Mouse (Mus musculus) stomach, embryonic 14.5 days (tissue): ENCODE data around the gene Dchs1. TPM values are rescaled to one million over a fixed set of nuclear protein-coding genes. Genes with fewer than 3 reads are reported as not detected.

Source experiments
- ATAC-seq: fragments of 200-750 bp; cut with Nextera tagmentation; 2 replicates; pipeline ENCODE4 v1.8.0; 2017; ENCODE audit warnings: low read depth, moderate TSS enrichment; ENCODE audit not compliant: insufficient number of reproducible peaks, insufficient read depth, low FRiP score
- H3K27ac ChIP-seq: fragments of 300-500 bp; sonication (generic); 2 replicates; pipeline ENCODE4 v1.5.1; 2014; ENCODE audit warnings: mild to moderate bottlenecking, low read length, moderate library complexity, mixed read lengths
- H3K27me3 ChIP-seq: fragments of 300-500 bp; sonication (generic); 2 replicates; pipeline ENCODE4 v1.6.1; 2014; ENCODE audit warnings: low read length, control low read depth, mixed read lengths; ENCODE audit not compliant: control insufficient read depth, insufficient read depth
- H3K36me3 ChIP-seq: fragments of 300-500 bp; sonication (generic); 2 replicates; pipeline ENCODE4 v1.6.1; 2014; ENCODE audit warnings: mild to moderate bottlenecking, control low read depth, low read length, moderate library complexity, mixed read lengths; ENCODE audit not compliant: control insufficient read depth, insufficient read depth
- H3K4me1 ChIP-seq: fragments of 300-500 bp; sonication (generic); 2 replicates; pipeline ENCODE4 v1.6.1; 2014; ENCODE audit warnings: low read length, control low read depth, mixed read lengths; ENCODE audit not compliant: control insufficient read depth, insufficient read depth
- H3K4me2 ChIP-seq: fragments of 300-500 bp; sonication (generic); replicated peaks from 2 replicates; pipeline ENCODE4 v1.6.1; 2014; ENCODE audit warnings: low read depth, low read length, control low read depth
- H3K4me3 ChIP-seq: fragments of 300-500 bp; sonication (generic); 2 replicates; pipeline ENCODE4 v1.5.1; 2014; ENCODE audit warnings: low read depth, low read length, control low read depth
- H3K9ac ChIP-seq: fragments of 300-500 bp; sonication (generic); replicated peaks from 2 replicates; pipeline ENCODE4 v1.6.1; 2014; ENCODE audit warnings: low read depth, mild to moderate bottlenecking, control low read depth, low read length, moderate library complexity, mixed read lengths
- H3K9me3 ChIP-seq: fragments of 300-500 bp; sonication (generic); 2 replicates; pipeline ENCODE4 v1.6.1; 2016; ENCODE audit warnings: low read depth, low read length, control low read depth; ENCODE audit not compliant: control insufficient read depth
- WGBS: fragments of 180-500 bp; shearing (Covaris S2); extraction: QIAGEN DNeasy Blood & Tissue Kit; methylation state at CpG from one replicate; pipeline ENCODE4 v1.1.7; 2014; 5-methylcytosine and 5-hydroxymethylcytosine counted together
- polyA plus RNA-seq: library from polyadenylated mRNA; unstranded; fragments of >200 nt; fragmentation: Nextera tagmentation; extraction: Ambion mirVana; gene quantifications from 2 replicates; pipeline ENCODE4 v1.2.1, GENCODE M21; 2014

Dchs1 gene
- polyA plus RNA-seq, 1 experiment from 2014 or later: 20.5 TPM

DNA sequence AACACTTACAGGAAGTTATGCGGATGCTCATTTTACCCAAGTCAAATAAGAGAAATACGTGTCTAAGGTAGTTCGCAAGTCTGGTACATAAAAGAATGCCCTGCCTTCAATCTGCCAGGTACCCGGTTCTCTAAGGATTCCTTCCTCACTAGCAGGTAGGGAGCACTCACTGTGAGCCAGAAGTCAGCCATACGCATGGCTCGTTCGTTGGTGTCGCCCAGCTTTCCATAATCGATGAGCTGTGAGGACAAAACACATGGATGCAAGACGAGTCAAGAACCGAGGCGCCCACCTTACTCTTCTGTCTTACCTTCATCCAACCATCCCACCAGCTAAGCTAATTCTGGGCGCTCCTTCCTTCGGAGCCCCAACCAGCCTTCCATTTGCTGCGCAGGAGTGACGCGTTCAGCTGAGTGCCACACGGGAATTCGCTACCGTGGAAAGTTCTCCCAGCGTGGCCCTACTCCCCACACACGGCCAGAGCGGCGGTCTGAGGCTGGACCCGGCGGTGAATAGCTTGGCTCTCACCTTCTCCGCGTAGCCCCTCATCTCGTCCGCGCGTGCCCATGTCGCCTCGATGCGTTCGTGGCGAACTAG lies 22.9 kb upstream of the Dchs1 start:
- no peaks in the 10 kb centered on the region for H3K9me3 ChIP-seq
- peak overlapping the region; percentile 72 for H3K4me3 ChIP-seq
- H3K4me1 ChIP-seq: peaks cover 5% of the 10 kb centered on the region; the same call in 1 of the 2 replicates
- peak overlapping the region; percentile 70 for H3K9ac ChIP-seq
- no peak; the same call in none of the 2 replicates for ATAC-seq
- 3% methylated on average over 37 of the region's 37 CpGs for WGBS
- peak overlapping the region; percentile 87 for H3K27ac ChIP-seq
- H3K27me3 ChIP-seq: no peaks in the 10 kb centered on the region
- peak overlapping the region; percentile 48 for H3K4me2 ChIP-seq
- peaks cover 19% of the 10 kb centered on the region; the same call in 1 of the 2 replicates for H3K36me3 ChIP-seq

DNA sequence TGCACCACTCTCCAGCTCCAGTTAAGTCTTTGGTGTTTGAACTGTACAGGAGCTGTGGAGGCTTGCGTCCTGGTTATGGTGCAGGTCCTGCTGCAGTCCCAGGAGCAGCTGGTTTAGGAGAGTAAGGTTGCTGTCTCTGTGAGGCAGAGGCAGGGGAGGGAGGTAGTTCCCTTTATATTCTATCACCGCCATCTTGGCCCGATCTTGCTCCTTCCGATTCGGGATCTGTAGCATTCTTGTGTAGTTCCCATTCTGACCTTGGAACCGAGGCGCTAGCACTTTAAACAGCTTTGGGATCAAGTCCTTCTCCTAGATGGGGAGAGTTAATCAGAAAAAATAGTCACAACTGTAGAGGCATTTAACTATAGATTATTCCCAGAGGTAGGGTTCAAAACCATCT lies 22.4 kb upstream of the Dchs1 start:
- Histone ChIP-seq H3K4me2 (peak overlapping the region; percentile 48), H3K4me3 (peak overlapping the region; percentile 72), H3K27me3 (no peaks in the 10 kb centered on the region), H3K9ac (peak overlapping the region; percentile 70), H3K36me3 (peaks cover 19% of the 10 kb centered on the region; the same call in 1 of the 2 replicates), H3K9me3 (no peaks in the 10 kb centered on the region), H3K27ac (peak overlapping the region; percentile 87; the same call in 1 of the 2 replicates), H3K4me1 (peaks cover 5% of the 10 kb centered on the region; the same call in 1 of the 2 replicates)
- ATAC-seq: no peak
- WGBS: 78% methylated on average over 7 of the region's 7 CpGs

DNA sequence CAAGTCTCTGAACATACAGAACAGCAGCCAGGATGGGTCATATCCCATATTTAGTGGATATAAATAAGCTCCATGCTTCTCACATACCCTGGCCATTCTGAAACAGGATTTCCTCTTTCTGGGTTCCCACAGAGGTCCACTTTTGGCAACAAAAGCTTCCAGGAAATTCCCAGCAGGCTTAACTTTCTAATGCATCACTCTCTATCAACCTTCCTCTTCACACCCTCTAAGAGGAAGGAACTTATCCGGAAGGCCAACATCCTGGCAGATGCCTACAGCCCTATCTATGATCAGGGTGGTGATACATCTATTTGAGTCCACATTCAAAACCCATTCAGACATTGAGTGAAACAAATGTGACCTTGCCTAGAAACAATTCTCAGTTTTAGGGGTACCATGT lies 20.9 kb upstream of the Dchs1 start:
- no peak for ATAC-seq
- no peaks in the 10 kb centered on the region for H3K27me3 ChIP-seq
- peaks cover 5% of the 10 kb centered on the region; the same call in 1 of the 2 replicates for H3K4me1 ChIP-seq
- no peak overlapping the region for H3K9ac ChIP-seq
- no peak overlapping the region for H3K4me2 ChIP-seq
- peaks cover 19% of the 10 kb centered on the region; the same call in 1 of the 2 replicates for H3K36me3 ChIP-seq
- whole genome bisulfite sequencing: 88% methylated on average over 1 of the region's 1 CpGs
- H3K9me3 ChIP-seq: no peaks in the 10 kb centered on the region
- H3K4me3 ChIP-seq: no peak overlapping the region
- H3K27ac ChIP-seq: no peak overlapping the region

DNA sequence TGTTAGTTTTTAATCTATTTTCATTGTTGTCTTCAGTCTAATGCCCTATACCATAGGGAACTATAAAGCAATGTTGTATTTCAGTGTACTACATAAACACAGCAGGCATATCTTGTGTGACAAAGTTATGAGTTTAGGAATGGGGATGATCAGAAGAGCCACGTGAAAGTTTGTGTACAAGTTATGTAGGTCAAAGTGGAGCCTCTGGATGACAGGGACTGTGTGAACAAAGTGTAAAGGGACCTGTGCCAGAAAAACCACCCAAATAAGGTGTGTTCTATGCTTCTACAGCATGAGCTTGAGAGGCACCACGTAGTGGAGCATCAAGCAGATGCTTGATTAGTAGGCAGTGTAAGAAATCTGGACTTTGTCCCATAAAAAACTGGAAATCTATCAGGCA lies 19.3 kb upstream of the Dchs1 start:
- Histone ChIP-seq H3K4me1 (peaks cover 8% of the 10 kb centered on the region; the same call in 1 of the 2 replicates), H3K9me3 (no peaks in the 10 kb centered on the region), H3K36me3 (peaks cover 19% of the 10 kb centered on the region; the same call in 1 of the 2 replicates), H3K4me2 (no peak overlapping the region), H3K27me3 (no peaks in the 10 kb centered on the region), H3K27ac (no peak overlapping the region), H3K9ac (no peak overlapping the region), H3K4me3 (no peak overlapping the region)
- ATAC-seq: no peak
- 47% methylated on average over 2 of the region's 2 CpGs for WGBS

DNA sequence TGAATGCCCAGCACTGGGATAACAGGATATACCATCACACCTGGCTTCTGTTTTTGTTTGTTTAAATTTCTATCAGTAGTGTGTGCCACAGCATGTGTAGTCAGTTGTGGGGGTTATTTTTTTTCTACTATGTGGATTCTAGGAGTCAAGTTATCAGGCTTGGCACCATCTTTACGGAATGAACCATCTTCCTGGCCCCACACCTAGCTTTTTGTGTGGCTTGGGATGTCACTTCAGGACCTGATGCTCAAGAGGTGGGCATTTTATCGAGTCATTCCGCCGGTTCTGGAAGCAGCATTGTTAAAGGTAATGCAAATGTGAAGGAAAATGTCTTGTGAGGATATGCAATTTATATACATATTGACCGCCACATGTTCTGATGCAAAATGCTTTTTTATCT lies 18.7 kb upstream of the Dchs1 start:
- Histone ChIP-seq H3K9me3 (no peaks in the 10 kb centered on the region), H3K4me3 (no peak overlapping the region), H3K9ac (no peak overlapping the region), H3K4me1 (peaks cover 8% of the 10 kb centered on the region; the same call in 1 of the 2 replicates), H3K36me3 (peaks cover 19% of the 10 kb centered on the region; the same call in 1 of the 2 replicates), H3K27ac (no peak overlapping the region), H3K27me3 (no peaks in the 10 kb centered on the region), H3K4me2 (no peak overlapping the region)
- 80% methylated on average over 5 of the region's 5 CpGs for WGBS
- ATAC-seq: no peak

DNA sequence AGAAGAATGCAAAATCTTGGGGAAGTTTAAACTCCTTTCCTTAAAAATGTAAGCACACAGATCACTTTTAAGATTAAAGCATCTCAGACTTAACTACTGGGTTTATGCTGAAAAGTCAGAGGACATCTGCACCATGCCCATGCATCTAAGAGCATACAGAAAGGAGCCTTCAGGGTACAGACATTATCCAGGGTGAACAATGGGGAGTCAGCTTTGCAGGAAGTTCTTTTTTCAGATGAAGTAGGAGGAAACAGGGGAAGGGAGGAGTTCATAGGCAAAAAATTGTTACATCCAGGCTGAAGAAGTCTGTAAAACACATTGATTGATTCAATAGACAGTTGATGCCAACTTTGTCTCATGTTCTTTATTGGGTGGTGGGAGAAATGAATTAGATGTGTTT lies 16.0 kb upstream of the Dchs1 start:
- Histone ChIP-seq H3K4me3 (no peak overlapping the region), H3K9ac (no peak overlapping the region), H3K36me3 (peaks cover 6% of the 10 kb centered on the region; the same call in 1 of the 2 replicates), H3K9me3 (no peaks in the 10 kb centered on the region), H3K4me2 (no peak overlapping the region), H3K27ac (peak overlapping the region; percentile 63; the same call in 1 of the 2 replicates), H3K4me1 (peaks cover 3% of the 10 kb centered on the region; the same call in 1 of the 2 replicates), H3K27me3 (no peaks in the 10 kb centered on the region)
- ATAC-seq: no peak

DNA sequence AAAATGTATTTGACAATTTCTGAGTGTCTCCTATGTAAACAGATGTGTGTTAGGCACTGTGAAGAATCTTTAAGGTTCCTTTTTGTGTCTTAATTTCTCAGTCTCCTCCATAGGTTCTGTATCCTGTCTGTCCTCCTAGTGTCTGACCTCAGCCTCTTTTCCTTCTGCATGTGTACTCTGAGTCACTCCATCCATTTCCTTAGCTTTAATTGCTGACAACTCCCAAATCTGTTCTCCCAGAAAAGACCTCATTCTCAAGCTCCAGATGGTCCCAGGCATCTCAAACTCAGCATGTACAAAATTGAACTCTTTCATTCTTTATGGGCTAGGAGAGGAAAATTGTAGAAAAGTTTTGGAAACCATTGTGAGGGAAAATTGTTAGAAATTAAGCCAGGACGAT lies 15.3 kb upstream of the Dchs1 start:
- no peak for ATAC-seq
- WGBS: 32% methylated on average over 1 of the region's 1 CpGs

DNA sequence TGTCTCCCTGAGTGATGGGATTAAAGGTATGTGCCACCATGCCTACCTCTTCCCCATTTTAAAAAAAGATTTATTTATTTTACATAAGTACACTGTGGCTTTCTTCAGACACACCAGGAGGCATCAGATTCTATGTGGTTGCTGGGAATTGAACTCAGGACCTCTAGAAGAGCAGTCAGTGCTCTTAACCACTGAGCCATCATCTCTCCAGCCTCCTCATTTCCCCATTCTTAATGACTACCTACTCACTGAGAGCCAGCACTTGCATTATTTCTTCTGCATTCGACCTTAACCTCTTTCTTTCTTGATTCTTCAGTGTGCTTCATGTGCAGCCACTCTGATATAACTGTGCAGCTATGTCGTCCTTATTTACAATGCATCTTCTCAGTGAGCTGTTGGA lies 14.9 kb upstream of the Dchs1 start:
- Histone ChIP-seq H3K27me3 (no peaks in the 10 kb centered on the region), H3K4me3 (no peak overlapping the region), H3K36me3 (no peaks in the 10 kb centered on the region), H3K4me2 (no peak overlapping the region), H3K9me3 (no peaks in the 10 kb centered on the region), H3K27ac (no peak overlapping the region), H3K9ac (no peak overlapping the region), H3K4me1 (peaks cover 3% of the 10 kb centered on the region; the same call in 1 of the 2 replicates)
- no peak for ATAC-seq
- WGBS: 29% methylated on average over 2 of the region's 2 CpGs

More for the DNA sequence above, 15.3 kb upstream of the Dchs1 start:
- Histone ChIP-seq H3K27ac (peak overlapping the region; percentile 63; the same call in 1 of the 2 replicates), H3K36me3 (peaks cover 2% of the 10 kb centered on the region; the same call in 1 of the 2 replicates), H3K9me3 (no peaks in the 10 kb centered on the region), H3K27me3 (no peaks in the 10 kb centered on the region), H3K9ac (no peak overlapping the region), H3K4me1 (peaks cover 3% of the 10 kb centered on the region; the same call in 1 of the 2 replicates), H3K4me3 (no peak overlapping the region), H3K4me2 (no peak overlapping the region)
